Mouse (Mus musculus) urinary bladder, postnatal 14 days (tissue): ENCODE data around the gene Gm8978.
"Not testable (repeated sequence)": the region's sequence is repeated elsewhere in the genome, so short reads cannot be mapped to it uniquely, and the experiment has no call there.

Experiments
- DNase-seq: peaks from one replicate; pipeline ENCODE4 v3.0.0; 2021; ENCODE audit warnings: low spot score

Gene Gm8978

GRCm38 (mm10) chr19:33625152-33625551 lies at the start of gene Gm8978:
TSS of gene Gm8978 (minus strand) at chr19:33625252.
- not testable (repeated sequence) for DNase-seq

DNA sequence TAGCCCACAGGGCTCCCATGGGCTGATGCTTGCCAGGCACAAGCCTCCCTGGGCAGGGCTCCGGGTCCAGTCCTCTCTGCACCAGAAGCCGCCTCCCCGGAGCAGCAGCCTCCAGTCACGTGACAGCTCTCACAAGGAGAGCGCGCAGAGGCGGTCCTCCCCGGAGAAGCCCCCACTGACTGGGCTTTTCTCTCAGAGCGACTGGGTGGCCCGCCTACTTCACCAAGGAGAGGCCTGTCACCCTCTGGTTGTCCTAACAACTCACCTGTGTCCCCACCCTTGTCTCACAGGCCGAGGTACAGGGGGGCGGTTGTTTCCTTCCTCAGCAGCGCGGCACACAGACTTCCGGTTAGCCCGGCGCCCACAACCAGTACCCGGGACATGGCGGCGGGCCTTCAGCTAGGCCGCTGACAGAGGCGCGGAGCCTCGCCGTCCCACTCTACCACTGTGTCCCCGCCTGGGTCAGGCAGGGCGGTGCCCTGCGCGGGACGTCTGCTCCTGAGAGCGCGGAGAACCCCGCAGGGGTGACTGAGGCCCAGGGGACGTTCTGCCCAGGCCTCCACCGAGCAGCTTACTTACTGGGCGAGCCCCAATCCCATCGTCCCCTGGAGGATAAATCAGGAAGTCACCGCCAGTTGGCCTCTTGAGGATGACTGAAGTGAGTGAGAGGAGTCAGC lies 35.3 kb downstream of the Gm8978 start:
- peak; percentile 22 for DNase-seq

DNA sequence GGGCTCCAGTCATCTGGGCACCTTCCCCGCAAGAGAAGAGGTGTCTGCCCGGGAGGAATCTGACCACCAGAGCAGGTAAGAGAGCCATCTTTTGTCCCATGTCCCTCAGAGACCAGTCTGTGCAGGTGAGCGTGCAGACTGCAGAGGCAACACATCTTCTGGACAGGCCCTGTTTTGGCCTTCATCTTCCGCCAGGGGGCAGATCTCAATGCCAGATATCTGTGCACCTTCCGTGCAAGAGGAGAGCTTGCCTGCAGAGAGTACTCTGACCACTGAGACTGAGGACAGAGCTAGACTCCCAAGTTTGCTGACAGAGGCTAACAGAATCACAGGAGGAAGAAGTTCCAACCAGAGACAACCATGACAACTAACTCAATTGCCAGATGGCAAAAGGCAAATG lies 56.5 kb downstream of the Gm8978 start:
- not testable (repeated sequence) for DNase-seq
